Mouse (Mus musculus) ZHBTc4 (cell line): ENCODE results near the gene Xpo1.
A peak's percentile ranks its signal among the peaks of the same experiment; 100 is the strongest.
"Not testable (repeated sequence)": the region's sequence is repeated elsewhere in the genome, so short reads cannot be mapped to it uniquely, and the experiment has no call there.

Source experiments
- DNase-seq: peaks from one replicate; pipeline ENCODE4 v3.0.0-alpha.2; 2011; ENCODE audit warnings: low read depth, low spot score

Gene Xpo1

GRCm38 (mm10) chr11:23255427-23256193, at the start of gene Xpo1:
Xpo1 (plus strand) TSS chr11:23256041.
- peak; percentile 100 for DNase-seq

- no peak for DNase-seq
Measured at GRCm38 (mm10) chr11:23209717-23210116, 46.1 kb upstream of the Xpo1 start.

GRCm38 (mm10) chr11:23210590-23211510, 45.0 kb upstream of the Xpo1 start:
- peak; percentile 63 for DNase-seq

- DNase-seq = no peak
Measured at GRCm38 (mm10) chr11:23217430-23217829, 38.4 kb upstream of the Xpo1 start.

GRCm38 (mm10) chr11:23236015-23236414, 19.8 kb upstream of the Xpo1 start:
- no peak for DNase-seq

GRCm38 (mm10) chr11:23253931-23254330, 1.9 kb upstream of the Xpo1 start:
- no peak for DNase-seq

- no peak for DNase-seq
Measured at GRCm38 (mm10) chr11:23254548-23254947, 1.3 kb upstream of the Xpo1 start.

GRCm38 (mm10) chr11:23255053-23255426, 801 bp upstream of the Xpo1 start:
- no peak for DNase-seq

- no peak for DNase-seq
Measured at GRCm38 (mm10) chr11:23256194-23256802, 457 bp downstream of the Xpo1 start.

GRCm38 (mm10) chr11:23256803-23257704, 1.2 kb downstream of the Xpo1 start:
- peak; percentile 96 for DNase-seq

GRCm38 (mm10) chr11:23259073-23259472, 3.2 kb downstream of the Xpo1 start:
- no peak for DNase-seq

GRCm38 (mm10) chr11:23259481-23259880, 3.6 kb downstream of the Xpo1 start:
- no peak for DNase-seq

GRCm38 (mm10) chr11:23260186-23260585, 4.3 kb downstream of the Xpo1 start:
- no peak for DNase-seq

- peak; percentile 78 for DNase-seq
Measured at GRCm38 (mm10) chr11:23261490-23261889, 5.6 kb downstream of the Xpo1 start.

GRCm38 (mm10) chr11:23264949-23265348, 9.1 kb downstream of the Xpo1 start:
- peak; percentile 53 for DNase-seq

GRCm38 (mm10) chr11:23271770-23272724, 16.2 kb downstream of the Xpo1 start:
- DNase-seq = peak; percentile 64

- no peak for DNase-seq
Measured at GRCm38 (mm10) chr11:23275780-23276179, 19.9 kb downstream of the Xpo1 start.

GRCm38 (mm10) chr11:23284469-23284868, 28.6 kb downstream of the Xpo1 start:
- DNase-seq = no peak

GRCm38 (mm10) chr11:23288866-23289265, 33.0 kb downstream of the Xpo1 start:
- DNase-seq = not testable (repeated sequence)

GRCm38 (mm10) chr11:23297379-23297778, 41.5 kb downstream of the Xpo1 start:
- no peak for DNase-seq
